Mouse (Mus musculus): Measurements from ENCODE around the gene Rnf26.
"Not testable (repeated sequence)": the region's sequence is repeated elsewhere in the genome, so short reads cannot be mapped to it uniquely, and the experiment has no call there.

Rnf26 gene

GRCm38 (mm10) chr9:44124317-44124716 is 11.0 kb upstream of the Rnf26 start:
- DNase-seq, result peak; percentile 29 to 44

GRCm38 (mm10) chr9:44119948-44120465 is 6.7 kb upstream of the Rnf26 start:
- DNase-seq, result no peak

GRCm38 (mm10) chr9:44119011-44119410 is 5.7 kb upstream of the Rnf26 start:
- DNase-seq, result peak; percentile 70 to 72

GRCm38 (mm10) chr9:44116182-44116581 is 2.9 kb upstream of the Rnf26 start:
- DNase-seq, result no peak

- DNase-seq, result no peak
These were observed 2.3 kb upstream of the Rnf26 start for GRCm38 (mm10) chr9:44115599-44115998.

GRCm38 (mm10) chr9:44114453-44114852 is 1.1 kb upstream of the Rnf26 start:
- DNase-seq, result no peak

- DNase-seq, result not testable (repeated sequence)
These were observed 1.4 kb downstream of the Rnf26 start for GRCm38 (mm10) chr9:44111909-44112308.

- peak; percentile 85 to 86 for DNase-seq
These were observed 3.8 kb downstream of the Rnf26 start for GRCm38 (mm10) chr9:44109360-44110095.

GRCm38 (mm10) chr9:44108269-44109055 is 4.9 kb downstream of the Rnf26 start:
- DNase-seq, result no peak

GRCm38 (mm10) chr9:44107557-44108179 is 5.6 kb downstream of the Rnf26 start:
- DNase-seq, result no peak

GRCm38 (mm10) chr9:44107110-44107509 is 6.2 kb downstream of the Rnf26 start, which contains the start of gene C1qtnf5:
Gene C1qtnf5, plus strand, starts transcription at chr9:44107245.
- no peak for DNase-seq

GRCm38 (mm10) chr9:44106596-44106995 is 6.7 kb downstream of the Rnf26 start:
- DNase-seq, result no peak

- DNase-seq, result no peak
These were observed 7.1 kb downstream of the Rnf26 start for GRCm38 (mm10) chr9:44106182-44106581.

- DNase-seq, result no peak
These were observed 7.5 kb downstream of the Rnf26 start for GRCm38 (mm10) chr9:44105781-44106180.

GRCm38 (mm10) chr9:44104881-44105280 is 8.4 kb downstream of the Rnf26 start:
- DNase-seq, result no peak

- DNase-seq, result no peak
These were observed 11.8 kb downstream of the Rnf26 start, which contains the start of gene Mfrp for GRCm38 (mm10) chr9:44101490-44101889. Gene Mfrp, plus strand, starts transcription at chr9:44101729.

GRCm38 (mm10) chr9:44096536-44096935 is 16.8 kb downstream of the Rnf26 start:
- DNase-seq, result no peak

GRCm38 (mm10) chr9:44095781-44096180 is 17.5 kb downstream of the Rnf26 start:
- DNase-seq, result no peak

GRCm38 (mm10) chr9:44094737-44095136 is 18.6 kb downstream of the Rnf26 start:
- no peak for DNase-seq

GRCm38 (mm10) chr9:44093612-44094503 is 19.5 kb downstream of the Rnf26 start:
- DNase-seq, result peak; percentile 84 to 86

- no peak for DNase-seq
These were observed 24.3 kb downstream of the Rnf26 start for GRCm38 (mm10) chr9:44088877-44089608.
